Mouse (Mus musculus) right cerebral cortex, adult 18-20 months (tissue): ENCODE results near the gene Grm1.
A peak's percentile ranks its signal among the peaks of the same experiment; 100 is the strongest.

Experiments used
- DNase-seq: peaks from one replicate; pipeline ENCODE4 v3.0.0; 2022; ENCODE audit warnings: mixed read lengths

Gene Grm1

GRCm38 (mm10) chr10:10708031-10708430 is 374.1 kb downstream of the Grm1 start:
- no peak for DNase-seq

DNA sequence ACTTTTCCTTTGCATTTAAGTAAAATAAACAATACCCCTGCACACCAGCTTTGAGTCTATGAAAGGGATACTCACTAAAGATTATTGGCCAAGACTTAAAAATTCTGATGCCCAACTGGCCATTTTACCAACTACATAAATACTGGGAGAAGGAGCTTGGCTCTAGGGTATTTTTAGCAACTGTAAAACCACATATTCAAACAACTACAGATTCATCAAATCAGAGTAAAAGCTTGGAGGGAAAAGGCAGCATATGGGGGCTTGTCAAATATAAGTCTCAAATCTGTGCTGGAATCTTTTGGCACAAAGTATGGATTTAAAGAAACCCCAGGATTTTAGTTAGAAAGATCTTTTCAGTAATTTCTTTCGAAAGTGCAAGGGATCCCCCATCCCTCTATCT is 380.8 kb downstream of the Grm1 start:
- no peak for DNase-seq

GRCm38 (mm10) chr10:10700903-10701302 is 381.3 kb downstream of the Grm1 start:
- DNase-seq = no peak

DNA sequence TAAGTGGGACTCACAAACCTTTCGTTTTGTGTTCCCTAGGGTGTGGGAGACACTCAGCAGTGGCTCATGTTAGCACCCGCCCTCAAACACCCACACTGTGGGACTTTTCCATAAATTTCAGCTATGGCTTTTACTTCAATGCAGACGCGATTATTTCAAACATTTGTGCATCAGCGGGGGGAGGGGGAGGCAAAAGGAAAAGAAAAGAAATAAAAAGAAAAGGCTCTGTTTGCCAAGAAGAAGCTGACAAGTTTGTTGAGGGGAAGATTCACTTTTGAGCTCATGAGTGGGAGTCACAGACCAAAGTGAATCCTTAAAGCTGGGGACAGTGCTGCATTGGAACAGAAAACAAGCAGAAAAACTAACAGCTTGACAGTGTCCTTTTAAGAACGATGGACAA is 384.7 kb downstream of the Grm1 start:
- DNase-seq = peak; percentile 49

- DNase-seq = no peak
Measured at GRCm38 (mm10) chr10:10689668-10690223, 392.4 kb downstream of the Grm1 start.

GRCm38 (mm10) chr10:10688907-10689667 is 393.1 kb downstream of the Grm1 start:
- peak; percentile 72 for DNase-seq

GRCm38 (mm10) chr10:10681048-10681447 is 401.1 kb downstream of the Grm1 start, which contains the start of gene Gm10944:
Gene Gm10944 (plus strand): TSS chr10:10681348.
- no peak for DNase-seq

- DNase-seq = no peak
Measured at GRCm38 (mm10) chr10:10659976-10660375, 422.2 kb downstream of the Grm1 start.

DNA sequence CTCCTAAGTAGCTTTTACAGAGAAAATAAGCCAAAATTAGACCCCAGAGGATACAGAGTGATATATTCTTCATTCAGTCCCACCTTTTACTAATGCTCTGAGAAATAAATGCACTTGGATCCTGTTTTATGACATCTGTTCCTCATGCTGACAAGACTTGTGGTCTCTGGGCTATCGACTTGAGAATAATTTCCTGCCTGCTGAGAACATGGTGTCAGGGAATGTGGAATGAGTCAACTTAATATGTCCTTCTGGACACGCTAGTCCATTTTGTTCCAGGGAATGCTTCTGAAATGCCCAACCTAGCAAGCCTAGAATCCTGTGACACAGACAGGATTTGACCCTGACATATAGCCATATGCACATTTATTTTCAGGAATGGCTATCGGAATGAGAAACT is 423.0 kb downstream of the Grm1 start:
- no peak for DNase-seq

DNA sequence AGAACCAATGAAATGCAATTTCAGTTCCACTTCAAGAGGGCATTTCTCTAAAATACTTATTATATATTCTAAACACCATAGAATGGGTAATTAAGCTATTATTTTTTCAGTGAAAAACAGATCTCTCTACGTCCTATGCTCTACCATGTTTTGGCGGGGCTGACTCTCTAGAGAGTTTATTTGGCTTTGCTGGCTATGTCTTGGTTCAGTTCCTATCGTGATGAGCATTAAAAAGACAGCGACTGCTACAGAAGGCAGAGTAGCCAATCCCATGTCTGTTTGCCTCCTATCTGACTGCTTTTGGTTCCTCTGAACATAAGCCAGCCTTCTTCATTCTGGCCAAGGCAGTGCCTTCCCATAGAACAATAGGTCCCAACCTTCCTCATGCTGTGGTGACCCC is 425.5 kb downstream of the Grm1 start:
- no peak for DNase-seq

- no peak for DNase-seq
Measured at GRCm38 (mm10) chr10:10655991-10656390, 426.2 kb downstream of the Grm1 start.
